Mouse (Mus musculus) E14TG2a.4 (cell line): ENCODE measurements around the gene Dip2c.

Experiments
- CTCF ChIP-seq: conservative IDR thresholded peaks from 2 replicates; pipeline ENCODE4 v1.5.1; 2014; ENCODE audit warnings: low read length
- NANOG ChIP-seq: IDR thresholded peaks from 2 replicates; pipeline ENCODE4 v1.6.1; 2014; ENCODE audit warnings: borderline replicate concordance, low read length, mixed read lengths
- POU5F1 ChIP-seq: IDR thresholded peaks from 2 replicates; pipeline ENCODE4 v1.6.1; 2014; ENCODE audit warnings: low read length, borderline replicate concordance

- TF ChIP-seq CTCF (no peak), NANOG (no peak), POU5F1 (no peak)
These were observed 38.4 kb downstream of the Dip2c start for GRCm38 (mm10) chr13:9314713-9315112.
